Mouse (Mus musculus): ENCODE results near the gene Stard10. TPM values are rescaled to one million over a fixed set of nuclear protein-coding genes. Genes with fewer than 3 reads are reported as not detected.

Gene Stard10
- total RNA-seq, 2 experiments from 2014 or later, result 40.4 to 41.1 TPM

GRCm38 (mm10) chr7:101330074-101330840, 13.4 kb downstream of the Stard10 start:
- no peak for DNase-seq (ENCODE audit: low spot score)

GRCm38 (mm10) chr7:101330841-101331173, 13.9 kb downstream of the Stard10 start:
- no peak for DNase-seq (ENCODE audit: low spot score)

- DNase-seq (ENCODE audit: low spot score), result no peak
Observed at GRCm38 (mm10) chr7:101332045-101332831, 15.4 kb downstream of the Stard10 start.

- no peak for DNase-seq (ENCODE audit: low spot score)
Observed at GRCm38 (mm10) chr7:101335228-101335627, 18.3 kb downstream of the Stard10 start.

GRCm38 (mm10) chr7:101336686-101337085, 19.8 kb downstream of the Stard10 start:
- no peak for DNase-seq (ENCODE audit: low spot score)

- DNase-seq (ENCODE audit: low spot score), result peak; percentile 62
Observed at GRCm38 (mm10) chr7:101337401-101337800, 20.5 kb downstream of the Stard10 start.

- no peak for DNase-seq (ENCODE audit: low spot score)
Observed at GRCm38 (mm10) chr7:101341405-101341804, 24.5 kb downstream of the Stard10 start.

- no peak for DNase-seq (ENCODE audit: low spot score)
Observed at GRCm38 (mm10) chr7:101343135-101343534, 26.2 kb downstream of the Stard10 start.

- no peak for DNase-seq (ENCODE audit: low spot score)
Observed at GRCm38 (mm10) chr7:101344892-101345291, 28.0 kb downstream of the Stard10 start.

GRCm38 (mm10) chr7:101346991-101347390, 30.1 kb downstream of the Stard10 start:
- no peak for DNase-seq (ENCODE audit: low spot score)

GRCm38 (mm10) chr7:101347767-101348270, 30.9 kb downstream of the Stard10 start, which contains the start of gene Arap1:
Gene Arap1, plus strand, starts transcription at chr7:101348067.
- DNase-seq (ENCODE audit: low spot score), result peak; percentile 32

- no peak for DNase-seq (ENCODE audit: low spot score)
Observed at GRCm38 (mm10) chr7:101348312-101348711, 31.4 kb downstream of the Stard10 start.

GRCm38 (mm10) chr7:101349861-101350260, 33.0 kb downstream of the Stard10 start:
- DNase-seq (ENCODE audit: low spot score), result no peak

- DNase-seq (ENCODE audit: low spot score), result no peak
Observed at GRCm38 (mm10) chr7:101352404-101352803, 35.5 kb downstream of the Stard10 start.

GRCm38 (mm10) chr7:101354423-101354822, 37.5 kb downstream of the Stard10 start:
- DNase-seq (ENCODE audit: low spot score), result no peak

GRCm38 (mm10) chr7:101355551-101356100, 38.7 kb downstream of the Stard10 start:
- no peak for DNase-seq (ENCODE audit: low spot score)

- DNase-seq (ENCODE audit: low spot score), result no peak
Observed at GRCm38 (mm10) chr7:101356868-101357267, 40.0 kb downstream of the Stard10 start.

- no peak for DNase-seq (ENCODE audit: low spot score)
Observed at GRCm38 (mm10) chr7:101360406-101360805, 43.5 kb downstream of the Stard10 start.

GRCm38 (mm10) chr7:101361021-101361420, 44.1 kb downstream of the Stard10 start:
- no peak for DNase-seq (ENCODE audit: low spot score)

- no peak for DNase-seq (ENCODE audit: low spot score)
Observed at GRCm38 (mm10) chr7:101361767-101362166, 44.9 kb downstream of the Stard10 start.

GRCm38 (mm10) chr7:101362791-101363191, 45.9 kb downstream of the Stard10 start:
- no peak for DNase-seq (ENCODE audit: low spot score)

- no peak for DNase-seq (ENCODE audit: low spot score)
Observed at GRCm38 (mm10) chr7:101363914-101364313, 47.0 kb downstream of the Stard10 start.
